Mouse (Mus musculus) myocyte (in vitro differentiated cells): ENCODE measurements around the gene Pusl1. TPM values are rescaled to one million over a fixed set of nuclear protein-coding genes. Genes with fewer than 3 reads are reported as not detected.

Source experiments
- H3K27me3 ChIP-seq: one replicate; pipeline ENCODE4 v1.6.1; 2011; ENCODE audit not compliant: control insufficient read depth, insufficient read depth, insufficient read length
- H3K36me3 ChIP-seq: one replicate; pipeline ENCODE4 v1.6.1; 2011; ENCODE audit not compliant: control insufficient read depth, insufficient read depth
- H3K4me2 ChIP-seq: one replicate; pipeline ENCODE4 v1.6.1; 2011; ENCODE audit warnings: low read depth, control low read depth
- H3K4me3 ChIP-seq: one replicate; pipeline ENCODE4 v1.5.1; 2011; ENCODE audit warnings: mild to moderate bottlenecking, control low read depth, moderate library complexity
- H3K79me2 ChIP-seq: one replicate; pipeline ENCODE4 v1.6.1; 2011; ENCODE audit not compliant: control insufficient read depth, insufficient read depth
- H3ac ChIP-seq: one replicate; pipeline ENCODE4 v1.6.1; 2011; ENCODE audit not compliant: control insufficient read depth, insufficient read length
- CEBPB ChIP-seq: IDR thresholded peaks from 2 replicates; pipeline ENCODE4 v1.6.1; 2011; ENCODE audit warnings: mild to moderate bottlenecking, moderate library complexity; ENCODE audit not compliant: poor library complexity, insufficient read depth, severe bottlenecking
- E2F4 ChIP-seq: IDR thresholded peaks from one replicate; pipeline ENCODE4 v1.6.1; 2011; ENCODE audit warnings: mild to moderate bottlenecking, control low read depth, moderate library complexity; ENCODE audit not compliant: insufficient read depth
- MAX ChIP-seq: IDR thresholded peaks from one replicate; pipeline ENCODE4 v1.6.1; 2011; ENCODE audit warnings: low read depth, mild to moderate bottlenecking, control low read depth
- MYOD1 ChIP-seq, 3 experiments: IDR thresholded peaks; one replicate each; pipeline ENCODE4 v1.6.1; 2011; ENCODE audit warnings: control low read depth in 2 of 3, low read depth in 2 of 3, mild to moderate bottlenecking in 2 of 3, moderate library complexity in 1 of 3; ENCODE audit not compliant: insufficient read length in 2 of 3, control insufficient read depth in 1 of 3
- MYOG ChIP-seq, 3 experiments: IDR thresholded peaks; one replicate each; pipeline ENCODE4 v1.6.1; 2011; ENCODE audit warnings: control low read depth in 2 of 3, low read depth in 2 of 3, mild to moderate bottlenecking in 2 of 3; ENCODE audit not compliant: insufficient read length in 2 of 3, control insufficient read depth in 1 of 3, insufficient read depth in 1 of 3
- POLR2A ChIP-seq: IDR thresholded peaks from one replicate; pipeline ENCODE4 v1.6.1; 2011; ENCODE audit warnings: low read depth, mild to moderate bottlenecking, control low read depth, moderate library complexity; ENCODE audit not compliant: insufficient read length
- POLR2AphosphoS2 ChIP-seq: IDR thresholded peaks from one replicate; pipeline ENCODE4 v1.6.1; 2011; ENCODE audit warnings: low read depth, control low read depth; ENCODE audit not compliant: insufficient read length
- REST ChIP-seq: IDR thresholded peaks from one replicate; pipeline ENCODE4 v1.6.1; 2011; ENCODE audit warnings: mild to moderate bottlenecking, control low read depth, moderate library complexity; ENCODE audit not compliant: insufficient read depth, insufficient read length
- SRF ChIP-seq: IDR thresholded peaks from one replicate; pipeline ENCODE4 v1.6.1; 2011; ENCODE audit warnings: low read depth; ENCODE audit not compliant: control insufficient read depth, insufficient read length
- TCF12 ChIP-seq: IDR thresholded peaks from one replicate; pipeline ENCODE4 v1.6.1; 2011; ENCODE audit warnings: mild to moderate bottlenecking, control low read depth; ENCODE audit not compliant: poor library complexity, insufficient read depth, severe bottlenecking
- TCF3 ChIP-seq: IDR thresholded peaks from one replicate; pipeline ENCODE4 v1.6.1; 2011; ENCODE audit warnings: low read depth, control low read depth; ENCODE audit not compliant: insufficient read length
- USF1 ChIP-seq: IDR thresholded peaks from one replicate; pipeline ENCODE4 v1.6.1; 2011; ENCODE audit warnings: low read depth, mild to moderate bottlenecking, control low read depth, moderate library complexity
- polyA plus RNA-seq: library from polyadenylated mRNA; unstranded; fragments of >200 nt; fragmentation: generic; extraction: Trizol; gene quantifications from one replicate; pipeline ENCODE4 v1.2.1, GENCODE M21; 2012; ENCODE audit warnings: missing spikeins

Pusl1 gene
- polyA plus RNA-seq, 1 experiment: 19.1 TPM

DNA sequence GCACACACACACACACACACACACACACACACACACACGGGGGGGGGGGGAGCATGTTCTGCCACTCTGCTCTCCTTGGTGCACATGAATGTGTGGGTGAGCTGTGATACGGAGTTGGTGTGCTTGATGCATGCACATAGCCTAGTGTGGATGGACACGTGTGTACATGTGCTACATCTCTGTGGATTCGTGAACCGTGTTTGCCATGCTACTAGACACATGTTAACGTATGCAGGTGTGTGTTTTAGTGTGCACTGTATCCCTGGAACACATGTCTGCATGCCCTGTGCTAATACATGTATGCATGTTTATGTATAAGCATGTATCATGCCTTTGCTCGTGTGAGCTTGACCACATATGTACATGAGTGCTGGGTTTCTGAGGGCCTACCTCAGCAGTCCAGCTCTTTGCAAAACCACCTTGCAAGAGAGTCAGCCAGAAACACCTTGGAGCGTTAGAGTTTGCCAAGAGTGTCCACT is 1.7 kb upstream of the Pusl1 start:
- TF ChIP-seq POLR2AphosphoS2: no peak
- H3K27me3 ChIP-seq: no peaks in the 10 kb centered on the region
- peak overlapping the region; percentile 94 for H3ac ChIP-seq
- no peaks in the 10 kb centered on the region for H3K36me3 ChIP-seq
- peak overlapping the region; percentile 83 for H3K4me2 ChIP-seq
- peaks cover 35% of the 10 kb centered on the region for H3K79me2 ChIP-seq
- peak overlapping the region; percentile 78 for H3K4me3 ChIP-seq

- H3K36me3 ChIP-seq: no peaks in the 10 kb centered on the region
- peaks cover 35% of the 10 kb centered on the region for H3K79me2 ChIP-seq
- TF ChIP-seq REST (no peak), POLR2AphosphoS2 (no peak), CEBPB (no peak), TCF3 (no peak), POLR2A (no peak), E2F4 (no peak), TCF12 (no peak), MYOD1 (IDR thresholded peaks at IDR 0.05; ENCODE audit: control insufficient read depth in 1 of 3, insufficient read length in 2 of 3, low read depth in 2 of 3) (no peak), MYOG (IDR thresholded peaks at IDR 0.05; ENCODE audit: control insufficient read depth in 1 of 3, insufficient read depth in 1 of 3, insufficient read length in 2 of 3, low read depth in 2 of 3) (no peak), USF1 (no peak), MAX (no peak), SRF (no peak)
- peak overlapping the region; percentile 94 for H3ac ChIP-seq
- peak overlapping the region; percentile 78 for H3K4me3 ChIP-seq
- peak overlapping the region; percentile 83 for H3K4me2 ChIP-seq
- no peaks in the 10 kb centered on the region for H3K27me3 ChIP-seq
Measured at GRCm38 (mm10) chr4:155892438-155893211, 1.0 kb upstream of the Pusl1 start.

GRCm38 (mm10) chr4:155892017-155892416 is 436 bp upstream of the Pusl1 start:
- Histone ChIP-seq H3K4me3 (peak overlapping the region; percentile 78), H3K27me3 (no peaks in the 10 kb centered on the region), H3K4me2 (peak overlapping the region; percentile 83), H3K36me3 (peaks cover 5% of the 10 kb centered on the region), H3ac (peak overlapping the region; percentile 94), H3K79me2 (peaks cover 35% of the 10 kb centered on the region)
- TF ChIP-seq MYOG (IDR thresholded peaks at IDR 0.05; ENCODE audit: control insufficient read depth in 1 of 3, insufficient read depth in 1 of 3, insufficient read length in 2 of 3, low read depth in 2 of 3) (peak in 1 of 3 experiments; percentile 48), MYOD1 (IDR thresholded peaks at IDR 0.05; ENCODE audit: control insufficient read depth in 1 of 3, insufficient read length in 2 of 3, low read depth in 2 of 3) (peak in 1 of 3 experiments; percentile 37), TCF12 (no peak), POLR2A (peak; percentile 98), USF1 (no peak), POLR2AphosphoS2 (peak; percentile 84)

DNA sequence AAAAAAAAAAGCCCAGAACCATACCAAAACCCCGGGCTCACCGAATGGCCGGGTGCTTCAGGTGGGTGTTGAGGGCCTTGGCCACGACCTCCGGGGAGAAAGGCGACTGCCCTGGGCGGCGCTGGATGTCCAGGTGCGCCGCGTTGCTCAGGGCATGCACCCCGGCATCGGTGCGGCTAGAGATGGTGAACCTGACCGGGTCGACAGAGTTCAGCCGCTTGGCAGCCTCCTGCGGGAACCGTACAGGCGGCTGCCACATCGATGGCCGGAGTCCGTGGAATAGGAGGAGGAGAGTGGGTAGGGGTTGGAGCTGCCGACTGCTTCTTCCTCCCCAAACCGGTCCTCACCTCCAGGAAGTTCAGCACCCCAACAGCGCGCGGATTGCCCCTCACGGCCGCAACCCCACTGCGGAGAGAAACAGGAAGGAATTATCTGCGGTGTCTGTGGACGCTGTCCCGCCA is 540 bp downstream of the Pusl1 start:
- H3K79me2 ChIP-seq: peaks cover 30% of the 10 kb centered on the region
- TF ChIP-seq SRF: no peak
- no peak for TF ChIP-seq MAX
- no peak for TF ChIP-seq TCF3
- no peak for TF ChIP-seq E2F4
- no peak for TF ChIP-seq MYOD1 (IDR thresholded peaks at IDR 0.05; ENCODE audit: control insufficient read depth in 1 of 3, insufficient read length in 2 of 3, low read depth in 2 of 3)
- no peak for TF ChIP-seq REST
- TF ChIP-seq POLR2A: no peak
- peaks cover 5% of the 10 kb centered on the region for H3K36me3 ChIP-seq
- H3K4me3 ChIP-seq: peak overlapping the region; percentile 78
- no peaks in the 10 kb centered on the region for H3K27me3 ChIP-seq
- peak overlapping the region; percentile 94 for H3ac ChIP-seq
- peak overlapping the region; percentile 82 for H3K4me2 ChIP-seq

GRCm38 (mm10) chr4:155889316-155889715 is 2.3 kb downstream of the Pusl1 start:
- TF ChIP-seq USF1: no peak
- TF ChIP-seq POLR2A: no peak
- no peak for TF ChIP-seq MYOG (IDR thresholded peaks at IDR 0.05; ENCODE audit: control insufficient read depth in 1 of 3, insufficient read depth in 1 of 3, insufficient read length in 2 of 3, low read depth in 2 of 3)
- no peak for TF ChIP-seq MYOD1 (IDR thresholded peaks at IDR 0.05; ENCODE audit: control insufficient read depth in 1 of 3, insufficient read length in 2 of 3, low read depth in 2 of 3)
- no peak for TF ChIP-seq MAX
- TF ChIP-seq TCF3: no peak
- no peak for TF ChIP-seq TCF12
- no peak for TF ChIP-seq SRF
- no peak for TF ChIP-seq REST
- no peak for TF ChIP-seq E2F4
- no peak for TF ChIP-seq POLR2AphosphoS2
- no peak for TF ChIP-seq CEBPB
- Histone ChIP-seq H3K36me3 (peaks cover 9% of the 10 kb centered on the region), H3K4me3 (no peak overlapping the region), H3K4me2 (no peak overlapping the region), H3K79me2 (peaks cover 17% of the 10 kb centered on the region), H3K27me3 (no peaks in the 10 kb centered on the region), H3ac (no peak overlapping the region)
